Mouse (Mus musculus): Measurements from ENCODE around the gene Sds.
A peak's percentile ranks its signal among the peaks of the same experiment; 100 is the strongest.
"Not testable (repeated sequence)": the region's sequence is repeated elsewhere in the genome, so short reads cannot be mapped to it uniquely, and the experiment has no call there.

Sds gene

DNA sequence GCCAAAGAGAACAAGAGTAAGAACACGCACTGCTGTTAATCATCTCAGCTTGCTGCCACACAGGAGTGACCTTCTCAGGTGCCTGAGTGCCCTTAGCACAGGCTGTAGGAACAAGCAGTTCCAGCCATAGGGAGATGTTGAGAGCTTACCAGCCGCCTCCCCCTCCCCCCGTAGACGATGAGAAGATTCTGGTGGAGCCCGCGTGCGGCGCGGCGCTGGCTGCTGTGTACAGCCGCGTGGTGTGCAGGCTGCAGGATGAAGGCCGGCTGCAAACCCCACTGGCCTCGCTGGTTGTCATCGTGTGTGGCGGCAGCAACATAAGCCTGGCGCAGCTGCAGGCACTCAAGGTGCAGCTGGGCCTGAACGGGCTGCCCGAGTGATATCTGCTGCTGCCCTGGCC, 7.1 kb downstream of the Sds start:
- peak; percentile 55 to 69 for DNase-seq (ENCODE audit: inconsistent age in 2 of 2, low spot score in 1 of 2)

DNA sequence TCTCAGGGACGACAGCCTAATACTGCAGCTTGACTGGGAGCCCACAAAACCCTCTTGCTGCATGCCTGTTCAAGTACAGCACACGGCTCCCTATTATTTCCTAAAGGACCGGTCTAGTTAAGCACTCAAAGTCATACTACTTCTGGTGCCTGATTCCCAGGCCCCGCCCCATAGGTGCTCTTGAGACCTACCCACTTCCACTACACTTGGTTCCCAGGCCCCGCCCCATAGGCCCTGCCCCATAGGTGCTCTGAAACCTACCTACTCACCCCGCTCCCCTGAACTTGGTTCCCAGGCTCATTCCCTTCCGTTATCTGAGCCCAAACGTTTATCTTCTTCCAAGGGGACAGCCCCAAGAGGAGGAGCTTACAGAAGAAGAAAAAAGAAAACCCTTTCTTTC, 11.5 kb downstream of the Sds start:
- DNase-seq (ENCODE audit: inconsistent age in 2 of 2, low spot score in 1 of 2) = no peak

DNA sequence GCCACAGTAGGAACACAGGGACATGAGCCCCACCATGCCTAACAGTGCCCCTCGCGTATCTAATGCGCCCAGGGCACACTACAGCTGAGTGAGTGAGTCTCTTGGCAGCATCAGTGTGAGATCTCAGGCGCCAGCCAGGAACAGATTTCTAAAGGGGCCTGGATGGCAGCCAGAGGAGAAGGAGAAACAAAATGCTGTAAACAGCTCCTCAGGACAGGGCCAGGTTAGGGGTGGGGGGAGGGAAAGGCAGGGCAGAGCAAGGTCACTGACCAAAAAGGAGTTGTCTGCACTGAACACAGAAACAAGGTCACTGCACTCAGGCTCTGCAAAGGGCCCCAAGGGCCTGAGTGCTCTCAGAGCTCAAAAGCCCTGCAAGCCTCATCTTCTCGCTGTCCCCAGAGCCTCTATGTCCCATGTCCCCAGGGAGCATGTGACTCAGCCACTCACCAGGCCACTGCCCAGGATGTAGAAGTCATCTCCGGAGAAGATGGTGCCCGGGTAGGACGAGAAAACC, 14.4 kb downstream of the Sds start:
- peak; percentile 52 to 84 for DNase-seq (ENCODE audit: inconsistent age in 2 of 2, low spot score in 1 of 2)

DNA sequence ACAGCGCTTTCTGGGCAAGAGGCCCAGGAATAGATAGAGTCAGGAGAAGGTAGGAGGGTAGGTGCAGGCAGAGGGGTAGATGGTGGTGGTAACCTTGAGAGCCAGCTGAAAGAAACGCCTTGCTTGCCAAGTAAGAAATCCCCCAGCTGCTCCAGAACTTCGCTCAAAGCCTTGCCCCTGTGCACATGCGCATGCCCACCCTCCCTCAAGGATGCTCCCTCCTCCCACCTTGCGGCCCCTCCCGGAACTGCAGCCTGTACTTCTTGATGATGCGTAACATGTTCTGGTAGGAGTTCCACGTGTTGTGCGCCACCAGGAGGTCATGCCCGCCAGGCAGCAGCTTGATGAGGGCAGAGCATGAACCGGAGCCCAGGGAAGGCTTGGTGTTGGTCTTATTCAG, 16.1 kb downstream of the Sds start:
- DNase-seq (ENCODE audit: inconsistent age in 2 of 2, low spot score in 1 of 2) = peak in 1 of 2 experiments; percentile 65

- DNase-seq (ENCODE audit: inconsistent age in 2 of 2, low spot score in 1 of 2) = no peak
Measured at GRCm38 (mm10) chr5:120493440-120493839, 17.1 kb downstream of the Sds start.

DNA sequence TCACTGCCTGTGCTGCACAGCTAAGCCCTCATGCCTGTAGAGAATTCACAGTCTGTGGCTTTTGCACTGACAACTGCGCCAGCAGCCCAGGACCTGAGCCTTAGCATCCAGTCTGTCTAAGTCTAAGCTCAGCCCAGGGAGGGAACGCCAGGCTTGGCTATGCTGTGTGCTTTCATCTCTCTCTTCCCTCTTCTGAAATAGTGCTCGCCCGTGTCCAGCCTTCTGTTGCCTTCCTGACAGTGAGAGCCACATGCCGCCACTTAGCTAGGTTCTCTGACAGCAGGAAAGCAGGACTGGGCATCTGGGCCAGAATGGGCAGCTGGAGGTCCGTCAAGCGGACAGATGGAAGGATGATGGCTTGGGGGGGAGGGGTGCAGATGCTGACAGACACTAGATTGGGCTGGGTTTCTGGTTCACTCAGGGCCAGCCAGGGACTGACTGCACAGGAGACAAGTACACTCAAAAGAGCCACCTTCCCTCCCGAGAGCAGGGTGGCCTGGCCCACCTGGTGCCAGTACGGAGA, 17.6 kb downstream of the Sds start:
- DNase-seq (ENCODE audit: inconsistent age in 2 of 2, low spot score in 1 of 2) = no peak

DNA sequence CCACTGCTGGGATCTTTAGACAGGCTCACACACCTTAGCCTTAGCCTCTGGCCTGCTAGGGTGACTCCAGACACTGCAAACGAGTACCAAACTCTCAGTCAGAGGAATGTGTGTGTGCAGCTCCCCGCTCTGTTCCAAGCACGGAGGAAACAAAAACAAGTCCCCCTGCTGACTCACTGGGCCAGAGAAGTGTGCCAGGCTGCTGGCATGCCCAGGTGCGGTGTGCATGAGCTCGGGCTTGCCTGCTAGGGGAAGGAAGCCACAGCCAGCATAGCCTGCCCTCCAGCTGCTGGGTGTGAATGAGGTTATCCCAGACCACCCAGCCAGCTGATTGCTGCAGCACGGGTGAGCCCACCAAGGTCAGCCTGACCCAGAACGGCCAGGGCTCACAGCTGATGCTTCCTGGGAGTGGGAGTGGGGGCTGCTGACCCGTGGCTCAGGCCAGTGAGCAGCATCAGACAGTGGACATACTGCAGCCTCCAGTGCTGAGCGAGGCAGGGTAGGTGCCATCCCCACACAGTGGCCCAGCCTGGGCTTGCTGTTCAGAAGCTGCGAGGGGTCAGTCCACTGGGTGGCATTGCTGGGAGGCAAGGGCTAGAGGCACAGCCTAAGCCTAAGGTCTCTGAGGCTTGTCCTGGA, 18.9 kb downstream of the Sds start:
- DNase-seq (ENCODE audit: inconsistent age in 2 of 2, low spot score in 1 of 2) = peak; percentile 52 to 68

DNA sequence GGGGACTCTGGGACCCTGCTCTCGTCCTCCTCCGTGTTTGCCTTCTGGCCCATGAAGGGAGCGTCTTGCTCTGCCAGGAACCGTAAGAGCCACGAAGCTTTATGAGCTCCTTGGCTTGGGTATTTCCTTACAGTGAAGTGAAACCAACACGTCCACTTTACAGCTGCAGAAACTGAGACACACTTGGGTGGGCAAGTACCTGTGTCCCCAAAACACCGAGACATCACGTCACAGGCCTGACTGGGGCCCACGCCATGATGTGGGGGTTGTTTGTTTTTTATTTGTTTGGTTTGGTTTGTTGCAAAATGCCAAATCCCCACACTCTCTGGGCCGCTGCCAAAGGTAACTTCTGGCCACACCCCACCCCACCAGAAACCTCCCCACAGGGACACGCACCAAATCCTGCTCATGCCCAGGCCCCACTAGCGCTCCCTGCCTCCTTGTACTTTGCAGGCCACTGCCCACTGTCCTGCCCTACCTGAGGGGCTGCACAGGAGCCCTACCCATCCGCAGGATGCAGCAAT, 19.4 kb downstream of the Sds start:
- DNase-seq (ENCODE audit: inconsistent age in 2 of 2, low spot score in 1 of 2) = no peak

DNA sequence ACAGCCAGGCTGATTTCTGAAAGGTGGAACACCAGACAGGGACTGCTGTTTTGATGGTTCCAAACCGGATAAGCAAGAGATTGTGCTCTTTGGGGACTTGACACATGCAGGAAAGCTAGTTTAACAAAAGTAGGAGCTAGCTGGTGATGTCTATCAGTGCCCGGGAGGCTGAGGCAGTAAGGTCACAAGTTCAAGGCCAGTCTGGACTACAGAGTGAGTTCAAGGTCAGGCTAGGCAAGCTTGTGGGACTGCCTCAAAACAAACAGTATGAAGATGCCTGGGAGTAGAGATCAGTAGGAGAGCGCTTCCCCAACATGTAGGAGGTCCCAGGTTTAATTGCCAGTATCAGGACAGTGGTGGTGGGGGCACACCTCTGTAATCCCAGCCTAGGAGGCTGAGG, 20.7 kb downstream of the Sds start:
- no peak for DNase-seq (ENCODE audit: inconsistent age in 2 of 2, low spot score in 1 of 2)

DNA sequence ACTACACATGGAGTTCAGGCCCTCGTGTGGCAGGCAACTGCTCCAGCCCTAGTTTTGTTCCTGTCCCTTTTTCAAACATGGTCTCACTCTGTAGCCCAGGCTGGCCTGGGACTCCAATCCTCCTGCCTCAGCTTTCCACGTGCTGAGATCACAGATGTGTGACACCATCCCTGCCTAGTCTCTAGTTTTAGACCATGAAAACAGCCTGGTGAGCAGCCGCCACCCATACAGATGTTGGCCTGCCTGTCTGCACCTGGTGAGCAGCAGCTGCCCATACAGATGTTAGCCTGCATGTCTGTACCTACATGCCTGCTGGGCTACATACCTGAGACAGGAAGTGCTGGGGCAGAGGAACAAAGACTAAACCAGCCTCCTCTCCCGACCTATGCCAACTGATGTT, 22.9 kb downstream of the Sds start:
- no peak for DNase-seq (ENCODE audit: inconsistent age in 2 of 2, low spot score in 1 of 2)

GRCm38 (mm10) chr5:120500609-120501008, 24.3 kb downstream of the Sds start:
- not testable (repeated sequence) for DNase-seq (ENCODE audit: inconsistent age in 2 of 2, low spot score in 1 of 2)

- no peak for DNase-seq (ENCODE audit: inconsistent age in 2 of 2, low spot score in 1 of 2)
Measured at GRCm38 (mm10) chr5:120502147-120502621, 25.9 kb downstream of the Sds start.

DNA sequence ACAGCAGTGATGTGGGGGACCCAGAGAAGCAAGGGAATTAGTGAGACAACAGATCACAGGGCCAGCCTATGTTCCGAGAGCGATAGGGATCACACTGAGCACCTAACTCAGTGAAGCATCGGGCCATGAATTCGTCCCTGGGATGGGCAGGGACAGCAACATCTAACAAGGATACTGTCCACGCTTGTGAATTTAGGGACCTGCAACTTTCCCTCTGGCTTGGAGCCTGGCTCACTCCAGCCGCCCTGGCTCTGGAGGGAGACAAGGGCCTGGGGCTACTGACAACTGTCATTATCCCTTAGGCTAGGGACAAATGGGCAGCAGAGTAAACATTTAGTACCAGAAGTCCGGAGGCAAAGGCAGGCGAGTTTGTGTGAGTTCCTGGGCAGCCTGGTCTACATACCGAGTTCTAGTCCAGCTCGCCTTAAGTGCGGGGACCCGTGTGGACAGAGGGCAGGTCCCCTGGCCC, 26.4 kb downstream of the Sds start:
- no peak for DNase-seq (ENCODE audit: inconsistent age in 2 of 2, low spot score in 1 of 2)

DNA sequence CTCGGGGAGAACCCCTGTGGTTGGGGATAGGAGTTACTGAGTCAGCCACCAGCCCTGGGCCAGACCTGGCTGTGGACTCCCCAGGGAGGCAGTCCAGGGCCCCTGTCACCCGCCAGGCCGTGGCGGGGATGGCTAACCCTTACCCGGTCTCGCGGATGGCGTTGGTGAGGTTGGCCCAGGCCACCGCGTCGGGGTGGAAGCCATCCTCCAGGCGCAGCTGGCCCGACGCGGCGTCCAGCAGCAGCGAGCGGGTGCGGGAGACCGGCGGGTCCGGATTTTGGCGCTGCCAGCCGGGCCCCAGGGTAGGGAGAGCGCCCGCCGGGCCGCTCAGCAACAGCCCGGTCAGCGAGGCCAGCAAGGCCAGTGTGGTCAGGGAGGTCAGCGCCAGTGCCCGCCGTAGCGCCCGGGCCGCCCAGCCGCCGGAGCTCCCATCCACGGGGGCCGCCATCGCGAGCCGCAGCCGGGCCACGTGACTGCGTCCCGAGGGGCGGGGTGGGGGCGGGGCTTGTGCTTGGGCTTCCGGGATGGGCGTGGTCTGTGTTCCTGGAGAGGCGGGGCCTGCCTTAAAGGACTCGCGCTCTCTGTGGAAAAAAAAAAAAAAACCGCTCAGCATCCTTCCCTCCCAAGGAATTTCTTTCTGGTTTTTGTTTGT, 26.9 kb downstream of the Sds start, which contains the start of gene Plbd2:
TSS of gene Plbd2 (minus strand) at position 482 of the 652 bp plus-strand sequence.
- peak; percentile 84 to 93 for DNase-seq (ENCODE audit: inconsistent age in 2 of 2, low spot score in 1 of 2)

GRCm38 (mm10) chr5:120505368-120505767, 29.0 kb downstream of the Sds start:
- DNase-seq (ENCODE audit: inconsistent age in 2 of 2, low spot score in 1 of 2) = peak; percentile 87 to 95

- no peak for DNase-seq (ENCODE audit: inconsistent age in 2 of 2, low spot score in 1 of 2)
Measured at GRCm38 (mm10) chr5:120505781-120506180, 29.5 kb downstream of the Sds start.

DNA sequence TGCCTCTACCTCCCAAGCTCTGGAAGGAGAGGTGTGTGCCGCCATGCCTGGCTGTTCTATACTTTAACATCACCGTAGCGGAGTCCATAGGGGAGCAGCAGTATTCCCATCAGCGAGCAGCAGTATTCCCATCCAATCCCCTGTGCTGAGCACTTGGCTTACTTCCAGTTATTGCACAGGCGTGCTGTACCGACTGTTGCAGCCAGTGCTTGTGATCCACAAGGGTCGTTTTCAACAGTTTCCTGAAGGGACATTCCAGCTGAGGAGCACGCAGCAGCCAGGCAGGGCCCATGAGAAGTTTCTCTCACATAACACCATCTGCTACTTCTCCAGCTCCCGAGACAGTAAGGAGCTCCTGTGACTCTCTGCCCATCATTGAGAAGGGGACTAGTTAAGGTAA, 30.2 kb downstream of the Sds start:
- no peak for DNase-seq (ENCODE audit: inconsistent age in 2 of 2, low spot score in 1 of 2)

DNA sequence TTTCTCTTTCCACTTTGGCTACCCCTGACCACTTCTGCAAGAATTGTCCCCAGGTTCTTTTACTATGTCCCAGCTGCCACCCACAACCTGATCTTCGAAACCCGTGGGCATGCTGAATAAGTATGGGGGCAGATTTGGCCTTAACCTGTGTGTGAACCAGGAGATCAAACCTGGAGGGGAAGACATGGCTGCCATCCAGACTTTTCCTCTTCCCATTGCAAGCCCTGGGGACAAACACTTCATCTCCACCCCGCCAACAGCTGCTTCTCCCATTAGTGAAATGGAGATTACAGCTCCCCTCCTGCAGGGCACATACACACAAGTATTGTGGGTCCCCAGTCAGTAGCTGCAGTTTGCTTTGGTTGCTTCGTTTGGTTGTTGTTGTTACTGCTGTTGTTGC, 31.0 kb downstream of the Sds start:
- no peak for DNase-seq (ENCODE audit: inconsistent age in 2 of 2, low spot score in 1 of 2)

DNA sequence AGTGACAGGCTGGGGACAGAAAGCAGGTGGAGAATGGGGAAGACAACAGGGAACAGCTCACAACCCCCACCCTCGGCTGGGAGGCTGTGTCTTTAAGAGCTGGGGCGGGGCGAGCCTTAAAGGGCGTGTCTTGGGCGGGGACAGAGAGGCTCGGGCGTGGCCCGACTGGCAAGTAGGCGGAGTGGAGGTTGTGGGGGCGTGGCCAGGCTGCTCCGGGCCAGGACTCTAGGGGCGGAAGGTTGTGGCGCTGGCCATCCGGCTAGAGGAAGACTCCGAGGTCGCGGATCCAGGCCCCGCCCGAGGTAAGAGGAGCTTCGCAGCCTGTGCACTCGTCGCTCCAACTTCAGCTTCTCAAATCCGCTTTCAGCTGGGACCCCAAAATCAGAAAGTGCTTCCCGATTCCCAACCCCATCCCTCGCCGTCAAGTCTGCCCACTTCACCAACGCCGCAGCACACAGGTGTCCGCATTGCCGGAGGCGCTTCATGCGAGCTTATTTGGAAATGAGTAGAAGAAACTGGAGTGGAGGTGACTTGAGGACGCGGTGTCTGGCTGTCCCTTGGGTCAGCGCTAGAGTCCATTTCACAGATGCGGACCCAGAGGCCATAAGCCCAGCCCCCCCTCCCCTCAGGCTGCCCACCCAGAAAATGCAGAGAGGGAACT, 34.8 kb downstream of the Sds start, which contains the start of gene Slc8b1:
TSS of gene Slc8b1 (plus strand) at position 187 of the 661 bp plus-strand sequence.
- DNase-seq (ENCODE audit: inconsistent age in 2 of 2, low spot score in 1 of 2) = peak; percentile 97 to 99

DNA sequence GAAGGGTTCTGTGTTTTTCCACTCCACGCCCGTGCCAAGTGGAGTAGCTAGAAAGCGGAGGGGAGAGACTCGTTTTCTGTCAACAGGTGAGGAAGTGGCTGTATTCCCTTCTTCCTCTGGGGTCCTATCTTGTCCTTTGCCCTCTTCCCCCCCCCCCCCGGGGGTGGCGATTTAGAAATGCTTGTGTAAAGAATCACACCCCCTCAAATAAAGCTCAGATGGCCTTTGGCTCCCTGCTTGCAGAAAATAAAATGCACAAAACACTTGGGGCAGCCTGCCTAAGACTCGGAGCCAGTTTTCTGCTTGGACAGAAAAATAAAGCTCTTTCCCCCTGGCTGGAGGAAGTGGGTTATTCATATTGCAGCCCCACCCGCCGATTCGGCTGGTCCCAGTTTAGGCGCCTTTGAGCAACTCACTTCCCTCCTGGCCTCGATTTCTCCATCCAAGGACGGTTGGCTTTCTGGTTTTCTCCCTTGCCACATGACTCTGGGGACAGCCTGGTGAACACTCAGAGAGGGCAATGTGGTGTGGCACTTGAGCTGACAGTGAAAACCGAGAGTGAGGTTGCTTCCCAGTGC, 35.4 kb downstream of the Sds start:
- DNase-seq (ENCODE audit: inconsistent age in 2 of 2, low spot score in 1 of 2) = peak; percentile 50 to 88

Measured in adrenal gland, adult (tissue).